Mouse (Mus musculus) lung, postnatal 0 days (tissue): Measurements from ENCODE around the gene Gm20388.

ENCODE experiments used
- CTCF ChIP-seq: IDR thresholded peaks from 2 replicates; pipeline ENCODE4 v1.5.1; 2016; ENCODE audit warnings: antibody characterized with exemption, mild to moderate bottlenecking
- EP300 ChIP-seq: IDR thresholded peaks from 2 replicates; pipeline ENCODE4 v1.6.1; 2016; ENCODE audit warnings: antibody characterized with exemption, mild to moderate bottlenecking, control low read depth

- TF ChIP-seq CTCF, result no peak
- no peak for TF ChIP-seq EP300
Observed at GRCm38 (mm10) chr8:120537207-120537817, 626.7 kb downstream of the Gm20388 start.
